Mouse (Mus musculus) limb, embryonic 15.5 days (tissue): Measurements from ENCODE around the gene Vash1. TPM values are rescaled to one million over a fixed set of nuclear protein-coding genes. Genes with fewer than 3 reads are reported as not detected.

Source experiments
- ATAC-seq: fragments of 200-750 bp; cut with Nextera tagmentation; 2 replicates; pipeline ENCODE4 v1.8.0; 2017; ENCODE audit warnings: low read depth, moderate TSS enrichment; ENCODE audit not compliant: insufficient number of reproducible peaks, low FRiP score, low TSS enrichment
- H3K27ac ChIP-seq: fragments of 300-500 bp; sonication (generic); 2 replicates; pipeline ENCODE4 v1.5.1; 2015; ENCODE audit warnings: moderate library complexity, mild to moderate bottlenecking, inconsistent platforms
- H3K27me3 ChIP-seq: fragments of 300-500 bp; sonication (generic); 2 replicates; pipeline ENCODE4 v1.6.1; 2015; ENCODE audit warnings: inconsistent platforms
- H3K36me3 ChIP-seq: fragments of 300-500 bp; sonication (generic); 2 replicates; pipeline ENCODE4 v1.6.1; 2015; ENCODE audit warnings: inconsistent platforms
- H3K4me1 ChIP-seq: fragments of 300-500 bp; sonication (generic); 2 replicates; pipeline ENCODE4 v1.6.1; 2015; ENCODE audit warnings: inconsistent platforms
- H3K4me2 ChIP-seq: fragments of 300-500 bp; sonication (generic); 2 replicates; pipeline ENCODE4 v1.6.1; 2015; ENCODE audit warnings: mild to moderate bottlenecking, inconsistent platforms
- H3K4me3 ChIP-seq: fragments of 300-500 bp; sonication (generic); 2 replicates; pipeline ENCODE4 v1.5.1; 2015; ENCODE audit warnings: mild to moderate bottlenecking, inconsistent platforms
- H3K9ac ChIP-seq: fragments of 300-500 bp; sonication (generic); 2 replicates; pipeline ENCODE4 v1.6.1; 2015; ENCODE audit warnings: inconsistent platforms
- H3K9me3 ChIP-seq: fragments of 300-500 bp; sonication (generic); 2 replicates; pipeline ENCODE4 v1.6.1; 2016; ENCODE audit warnings: inconsistent platforms
- WGBS: fragments of 180-500 bp; shearing (Covaris S2); methylation state at CpG from one replicate; pipeline ENCODE4 v1.1.7; 2015; 5-methylcytosine and 5-hydroxymethylcytosine counted together
- polyA plus RNA-seq: library from polyadenylated mRNA; unstranded; fragments of >200 nt; fragmentation: Nextera tagmentation; extraction: Ambion mirVana; gene quantifications from 2 replicates; pipeline ENCODE4 v1.2.1, GENCODE M21; 2015

Vash1 gene
- 14.0 and 14.1 TPM in 2 replicates for polyA plus RNA-seq

DNA sequence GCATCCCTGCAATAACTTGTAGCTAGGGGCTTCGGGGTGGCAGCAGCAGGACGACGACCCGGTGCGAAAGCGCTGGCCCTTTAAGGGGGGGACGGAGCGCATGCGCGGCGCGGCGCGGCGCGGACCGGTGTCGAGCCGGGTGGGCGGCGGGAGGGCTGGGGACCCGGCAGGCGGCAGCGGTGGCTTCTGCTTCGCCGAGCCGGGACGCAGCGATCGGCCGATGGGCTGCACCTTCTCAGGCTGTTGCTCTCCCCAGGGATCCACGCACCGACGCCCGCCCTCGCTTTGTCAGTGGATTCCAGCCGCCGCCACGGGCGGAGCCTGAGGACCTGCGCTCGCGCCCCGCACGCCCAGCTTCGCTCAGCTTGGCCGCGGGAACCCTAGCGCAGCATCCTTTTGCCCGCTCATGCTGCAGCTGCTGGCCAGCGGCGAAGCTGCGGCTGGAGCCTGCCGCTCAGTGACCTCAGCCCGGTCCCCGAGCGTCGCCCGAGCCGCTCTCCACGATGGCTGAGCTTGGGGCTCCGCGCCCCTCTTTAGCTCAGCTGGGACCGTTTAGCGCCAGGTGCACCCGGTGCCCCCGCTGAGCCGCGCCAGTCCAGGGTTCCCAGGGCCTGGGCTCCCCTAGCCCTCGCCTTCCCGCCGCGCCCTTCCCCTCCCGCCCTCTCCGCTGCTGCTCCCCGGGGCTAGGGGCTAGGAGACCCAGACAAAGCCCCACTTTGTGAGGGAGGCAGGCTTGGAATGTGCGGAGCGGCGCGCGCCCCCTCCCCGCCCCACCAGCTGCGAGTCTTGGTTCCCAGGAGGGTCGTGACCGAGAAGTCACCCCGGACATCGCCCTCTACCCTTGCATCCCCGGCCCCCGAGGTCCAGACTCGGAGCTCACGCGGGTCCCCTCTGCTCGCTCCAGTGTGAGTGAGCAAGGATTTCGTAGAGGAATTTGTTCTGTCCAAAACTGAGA lies at the start of gene Vash1:
TSS of gene Vash1 (plus strand) at position 110 of the 955 bp plus-strand sequence.
- peak; percentile 61 for ATAC-seq
- Histone ChIP-seq H3K27ac (peak within 1 kb of the TSS; percentile 83), H3K9me3 (no peaks in the 10 kb centered on the region), H3K27me3 (no peaks in the 10 kb centered on the region), H3K9ac (peak within 1 kb of the TSS; percentile 75), H3K4me1 (peaks cover 21% of the 10 kb centered on the region), H3K4me2 (peak within 1 kb of the TSS; percentile 99), H3K36me3 (no peaks in the 10 kb centered on the region), H3K4me3 (peak within 1 kb of the TSS; percentile 81)
- WGBS, result under 1% methylated on average over 85 of the region's 94 CpGs

DNA sequence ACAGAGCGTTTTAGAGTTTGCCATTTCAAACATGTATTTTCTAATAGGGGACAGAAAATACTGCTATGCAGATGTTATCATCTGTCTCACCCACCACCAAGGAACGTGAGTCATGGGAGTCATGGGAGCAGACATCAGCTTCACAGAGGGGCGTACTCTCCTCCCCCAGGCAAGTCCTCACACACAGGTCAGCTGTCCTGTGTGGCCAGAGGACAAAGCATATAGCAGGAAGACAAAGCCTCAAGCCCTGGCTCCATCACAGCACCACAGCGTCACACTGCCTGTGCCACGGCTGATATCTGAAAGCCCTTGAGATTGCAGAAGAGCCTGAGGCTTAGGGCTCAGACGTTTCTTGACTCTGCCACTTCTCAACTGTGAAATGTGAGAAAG lies 49.7 kb upstream of the Vash1 start:
- H3K4me1 ChIP-seq, result no peaks in the 10 kb centered on the region
- H3K4me3 ChIP-seq, result no peak overlapping the region
- WGBS, result 61% methylated on average over 6 of the region's 6 CpGs
- H3K4me2 ChIP-seq, result no peak overlapping the region
- no peaks in the 10 kb centered on the region for H3K27me3 ChIP-seq
- no peak overlapping the region for H3K27ac ChIP-seq
- no peaks in the 10 kb centered on the region for H3K9me3 ChIP-seq
- no peak overlapping the region for H3K9ac ChIP-seq
- no peaks in the 10 kb centered on the region for H3K36me3 ChIP-seq
- ATAC-seq, result no peak

DNA sequence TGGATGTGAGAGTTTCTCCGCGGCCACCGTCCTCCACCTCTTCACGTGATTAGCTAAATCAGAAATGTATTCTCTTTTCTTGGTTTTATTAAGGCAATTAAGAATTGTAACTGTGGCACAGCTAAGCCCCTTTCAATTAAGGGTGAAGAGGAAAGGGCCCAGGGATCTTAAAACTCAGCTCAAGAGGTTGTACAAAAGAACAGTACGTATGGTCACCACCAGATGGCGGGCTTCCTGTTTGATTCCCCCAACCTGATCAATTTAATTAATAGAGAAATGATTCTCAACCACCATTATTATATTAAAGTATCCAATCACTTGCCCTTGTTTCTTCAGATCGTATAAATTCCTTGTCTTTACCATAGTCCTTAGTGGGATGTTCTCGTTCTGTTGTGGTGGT lies 36.7 kb upstream of the Vash1 start:
- Histone ChIP-seq H3K9ac (no peak overlapping the region), H3K4me3 (no peak overlapping the region), H3K9me3 (no peaks in the 10 kb centered on the region), H3K4me2 (no peak overlapping the region), H3K27me3 (no peaks in the 10 kb centered on the region), H3K36me3 (no peaks in the 10 kb centered on the region), H3K4me1 (peaks cover 13% of the 10 kb centered on the region), H3K27ac (no peak overlapping the region)
- 35% methylated on average over 8 of the region's 8 CpGs for WGBS
- ATAC-seq, result no peak

DNA sequence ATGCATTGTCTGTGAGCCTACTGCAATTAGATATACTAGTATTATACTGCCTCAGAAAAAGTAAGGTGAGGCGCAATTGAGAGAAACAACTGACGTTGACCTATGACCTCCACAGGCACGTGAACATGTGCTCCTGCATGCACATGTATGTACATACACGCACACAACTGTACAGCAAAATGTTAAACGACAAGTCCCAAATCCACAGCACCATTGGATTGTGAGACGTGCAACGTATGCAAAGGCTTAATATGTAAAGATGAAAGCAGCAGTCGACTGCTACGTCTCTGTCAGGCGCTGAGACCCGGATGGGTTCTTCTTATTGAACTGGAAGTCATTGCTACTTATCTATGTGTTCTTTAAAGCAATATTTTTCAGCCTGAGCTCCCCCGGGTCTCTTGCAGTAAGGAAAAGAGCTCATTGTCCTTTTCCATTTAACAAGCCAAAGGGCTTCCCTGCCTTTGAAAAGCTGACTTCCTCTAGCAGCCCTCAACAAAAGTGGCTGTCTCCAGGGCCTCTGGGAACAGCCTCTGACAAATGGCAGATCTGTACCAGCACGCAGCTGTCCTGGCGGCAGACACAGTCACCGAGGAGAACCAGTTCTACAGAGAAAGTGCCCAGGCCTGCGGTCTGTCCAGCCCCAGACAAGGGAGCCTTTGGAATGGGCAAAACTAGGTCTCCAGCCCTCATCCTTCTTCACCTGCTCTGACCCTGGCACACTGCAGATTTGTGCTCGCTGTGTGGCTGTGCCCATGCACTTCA lies 33.8 kb upstream of the Vash1 start:
- H3K4me3 ChIP-seq, result no peak overlapping the region
- no peak overlapping the region for H3K4me2 ChIP-seq
- no peaks in the 10 kb centered on the region for H3K27me3 ChIP-seq
- H3K36me3 ChIP-seq, result no peaks in the 10 kb centered on the region
- no peak for ATAC-seq
- H3K4me1 ChIP-seq, result peaks cover 25% of the 10 kb centered on the region
- H3K9ac ChIP-seq, result no peak overlapping the region
- H3K9me3 ChIP-seq, result no peaks in the 10 kb centered on the region
- no peak overlapping the region for H3K27ac ChIP-seq
- 66% methylated on average over 17 of the region's 17 CpGs for WGBS

DNA sequence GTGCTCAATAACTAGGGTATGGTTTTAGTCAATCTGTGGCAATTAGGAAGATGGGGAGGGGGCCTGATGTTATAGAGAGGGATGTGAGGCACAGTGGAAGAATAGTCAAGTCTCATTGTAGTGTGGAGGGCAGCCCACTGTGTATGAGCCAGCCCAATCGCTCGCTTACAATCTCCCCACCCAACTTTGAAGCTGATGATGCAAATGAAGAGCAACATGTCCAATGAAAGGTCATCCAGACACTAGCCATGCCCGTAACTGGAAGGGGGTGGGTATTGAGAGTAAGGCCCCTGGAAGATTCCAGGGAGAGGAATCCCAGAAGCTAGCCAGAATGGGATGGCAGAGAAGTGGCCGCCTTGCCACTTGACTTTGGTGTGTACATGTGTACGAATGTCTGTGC lies 33.0 kb upstream of the Vash1 start:
- Histone ChIP-seq H3K27me3 (no peaks in the 10 kb centered on the region), H3K4me2 (no peak overlapping the region), H3K27ac (no peak overlapping the region), H3K4me1 (peaks cover 25% of the 10 kb centered on the region), H3K9me3 (no peaks in the 10 kb centered on the region), H3K9ac (no peak overlapping the region), H3K36me3 (no peaks in the 10 kb centered on the region), H3K4me3 (no peak overlapping the region)
- no peak for ATAC-seq
- WGBS, result 92% methylated on average over 5 of the region's 5 CpGs

DNA sequence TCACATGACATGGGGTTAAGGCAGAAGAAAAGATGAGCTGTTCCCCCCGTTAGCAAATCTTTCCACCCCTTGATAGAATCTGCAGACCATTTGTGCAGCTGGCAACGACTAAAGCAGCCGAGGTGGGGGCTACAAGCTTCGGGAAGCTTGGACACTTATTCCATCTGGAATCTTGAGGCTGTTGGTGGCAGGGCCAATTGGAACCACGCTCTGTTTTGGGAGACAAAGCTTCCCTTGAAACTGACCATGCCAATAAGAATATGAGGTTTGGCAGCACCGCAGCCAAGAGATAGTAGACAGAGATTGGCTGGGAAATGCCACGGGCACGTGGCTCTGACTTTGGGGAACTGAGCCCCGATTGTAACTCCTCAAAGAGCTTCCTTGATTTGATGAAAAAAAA lies 31.7 kb upstream of the Vash1 start:
- H3K4me1 ChIP-seq, result peaks cover 27% of the 10 kb centered on the region
- no peak overlapping the region for H3K4me3 ChIP-seq
- H3K9ac ChIP-seq, result no peak overlapping the region
- no peaks in the 10 kb centered on the region for H3K36me3 ChIP-seq
- peak overlapping the region; percentile 73 for H3K27ac ChIP-seq
- peak overlapping the region; percentile 8 for H3K4me2 ChIP-seq
- H3K27me3 ChIP-seq, result no peaks in the 10 kb centered on the region
- 31% methylated on average over 9 of the region's 9 CpGs for WGBS
- ATAC-seq, result peak; percentile 60
- no peaks in the 10 kb centered on the region for H3K9me3 ChIP-seq

DNA sequence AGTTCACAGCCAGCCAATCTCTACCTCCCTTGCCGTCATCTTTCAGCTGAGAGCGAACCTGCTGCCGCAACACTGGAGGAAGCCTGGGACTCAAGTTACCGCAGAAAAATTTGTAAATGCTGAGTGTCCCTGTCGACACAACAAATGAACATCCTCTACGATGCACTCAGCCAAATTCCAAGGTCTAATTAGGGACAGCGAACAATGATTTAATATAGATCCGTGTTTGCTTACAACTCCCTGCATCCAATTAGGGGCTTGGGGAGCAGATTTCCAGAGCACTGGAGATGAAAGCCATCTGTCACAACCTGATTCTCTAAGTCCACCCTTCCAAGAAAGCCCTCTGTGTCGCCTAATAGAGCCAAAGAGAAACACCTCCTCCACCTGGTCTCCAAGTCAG lies 31.2 kb upstream of the Vash1 start:
- Histone ChIP-seq H3K4me3 (no peak overlapping the region), H3K9ac (no peak overlapping the region), H3K27ac (peak overlapping the region; percentile 73), H3K27me3 (no peaks in the 10 kb centered on the region), H3K4me1 (peaks cover 31% of the 10 kb centered on the region), H3K4me2 (0 out of 2 replicates have a peak overlapping the region, but pooled peaks have one; percentile 8), H3K36me3 (no peaks in the 10 kb centered on the region), H3K9me3 (no peaks in the 10 kb centered on the region)
- peak; percentile 27; the same call in 1 of the 2 replicates for ATAC-seq
- 13% methylated on average over 9 of the region's 9 CpGs for WGBS

DNA sequence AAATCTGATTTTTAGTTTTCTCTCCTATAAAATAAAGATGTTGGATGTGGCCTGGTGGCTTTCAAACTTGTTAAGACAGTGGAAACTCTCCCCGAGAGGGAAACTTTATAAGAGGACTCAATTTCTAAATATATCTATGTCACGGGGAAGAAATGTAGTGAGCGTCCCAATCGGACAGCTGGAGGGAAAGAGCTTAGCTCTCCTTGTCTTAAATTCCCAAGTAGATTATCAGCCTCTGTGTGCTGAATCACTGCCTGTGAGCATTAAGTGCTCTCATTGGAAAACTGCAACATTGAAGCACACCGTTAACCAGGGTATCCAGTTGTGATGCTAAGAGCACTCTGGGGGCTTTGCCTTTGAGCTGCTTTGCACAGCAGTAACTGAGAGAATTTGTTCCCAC lies 30.8 kb upstream of the Vash1 start:
- Histone ChIP-seq H3K4me1 (peaks cover 36% of the 10 kb centered on the region), H3K27me3 (no peaks in the 10 kb centered on the region), H3K27ac (peak overlapping the region; percentile 73), H3K4me2 (no peak overlapping the region), H3K36me3 (no peaks in the 10 kb centered on the region), H3K9me3 (no peaks in the 10 kb centered on the region), H3K9ac (no peak overlapping the region), H3K4me3 (no peak overlapping the region)
- WGBS, result 35% methylated on average over 5 of the region's 5 CpGs
- ATAC-seq, result no peak

DNA sequence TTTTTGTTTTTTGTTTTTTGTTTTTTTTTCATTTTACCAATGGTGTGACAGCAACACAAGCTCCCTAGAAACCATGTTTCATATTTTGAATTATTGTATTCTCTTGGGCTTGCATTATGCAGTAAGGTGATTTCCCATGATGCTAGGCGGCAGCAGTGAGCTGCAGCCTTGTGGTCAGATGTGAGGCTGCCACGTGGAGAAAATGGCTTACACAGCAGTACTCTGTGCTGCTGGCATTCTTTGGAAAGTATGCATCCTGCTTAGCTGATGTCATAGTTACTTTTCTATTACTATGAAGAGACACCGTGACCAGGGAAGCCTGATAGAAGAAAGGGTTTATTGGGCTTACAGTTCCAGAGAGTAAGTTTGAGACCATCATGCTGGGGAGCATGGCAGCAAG lies 30.0 kb upstream of the Vash1 start:
- Histone ChIP-seq H3K36me3 (no peaks in the 10 kb centered on the region), H3K4me2 (no peak overlapping the region), H3K9me3 (no peaks in the 10 kb centered on the region), H3K4me3 (no peak overlapping the region), H3K27me3 (no peaks in the 10 kb centered on the region), H3K27ac (peak overlapping the region; percentile 73; the same call in 1 of the 2 replicates), H3K9ac (no peak overlapping the region), H3K4me1 (peaks cover 36% of the 10 kb centered on the region)
- WGBS, result 65% methylated on average over 3 of the region's 3 CpGs
- ATAC-seq, result no peak

DNA sequence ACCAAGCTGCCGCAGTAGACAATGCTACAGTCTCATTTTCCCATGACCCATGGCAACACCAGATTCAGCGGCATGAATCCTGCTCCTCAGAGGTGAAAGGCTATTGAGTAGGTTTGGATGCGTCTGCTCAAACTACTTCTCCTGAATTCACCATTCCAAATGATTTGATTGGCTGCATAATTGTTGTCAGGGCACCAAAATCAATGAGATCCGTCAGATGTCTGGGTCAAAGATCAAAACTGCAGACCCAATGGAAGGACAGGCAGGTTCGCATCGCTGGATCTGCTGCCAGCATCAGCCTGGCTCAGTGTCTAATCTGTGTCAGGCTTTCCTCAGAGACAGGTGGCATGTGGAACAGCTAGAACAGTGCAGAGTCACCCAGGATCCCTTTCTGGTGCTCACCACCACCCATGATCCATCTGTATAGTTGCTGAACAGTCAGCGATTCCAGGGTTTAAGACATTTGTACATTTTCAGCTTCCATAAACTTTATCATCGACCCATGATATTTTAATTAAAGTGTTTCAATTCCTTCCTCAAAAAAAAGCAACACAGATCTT lies 27.1 kb upstream of the Vash1 start:
- H3K9ac ChIP-seq, result no peak overlapping the region
- H3K36me3 ChIP-seq, result no peaks in the 10 kb centered on the region
- H3K4me1 ChIP-seq, result peaks cover 27% of the 10 kb centered on the region
- H3K4me3 ChIP-seq, result no peak overlapping the region
- 91% methylated on average over 8 of the region's 8 CpGs for WGBS
- 0 out of 2 replicates have a peak, but pooled peaks cover 4% of the 10 kb centered on the region for H3K27me3 ChIP-seq
- no peak overlapping the region for H3K4me2 ChIP-seq
- no peaks in the 10 kb centered on the region for H3K9me3 ChIP-seq
- H3K27ac ChIP-seq, result no peak overlapping the region
- no peak for ATAC-seq

DNA sequence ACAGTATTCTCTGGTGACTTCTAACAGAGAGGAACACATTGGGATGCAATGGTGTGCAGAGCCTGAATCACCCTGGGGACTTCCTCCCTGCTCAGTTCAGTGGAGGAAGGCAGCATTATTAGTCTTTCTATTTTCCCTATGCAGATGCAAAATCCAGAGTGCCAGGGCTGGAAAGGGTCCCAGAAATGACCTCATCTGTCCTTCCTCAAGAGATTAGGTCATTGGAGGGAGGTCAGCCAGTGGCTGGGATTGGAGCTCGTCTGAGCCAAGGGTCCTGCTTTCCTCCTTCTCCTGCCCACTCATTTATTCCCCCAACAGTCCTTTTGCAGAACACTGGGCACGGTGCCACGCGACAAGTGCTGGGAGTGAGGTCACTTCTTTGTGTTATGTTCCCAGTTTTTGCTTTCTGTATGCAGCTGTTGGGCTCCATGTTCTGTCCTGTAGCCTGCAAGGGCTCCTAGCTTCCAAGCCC lies 25.9 kb upstream of the Vash1 start:
- H3K27ac ChIP-seq, result peak overlapping the region; percentile 80
- no peaks in the 10 kb centered on the region for H3K9me3 ChIP-seq
- H3K9ac ChIP-seq, result no peak overlapping the region
- no peak overlapping the region for H3K4me2 ChIP-seq
- peaks cover 15% of the 10 kb centered on the region for H3K4me1 ChIP-seq
- H3K27me3 ChIP-seq, result 0 out of 2 replicates have a peak, but pooled peaks cover 4% of the 10 kb centered on the region
- no peaks in the 10 kb centered on the region for H3K36me3 ChIP-seq
- 44% methylated on average over 4 of the region's 4 CpGs for WGBS
- peak; percentile 85 for ATAC-seq
- H3K4me3 ChIP-seq, result no peak overlapping the region
